Mouse (Mus musculus): ENCODE measurements at regions not wholly inside any gene's neighbourhood (a gene's known extent, or its start where the extent isn't known, plus 50 kb on each side); places are given as distances from the start of the nearest gene placed in this dataset.

DNA sequence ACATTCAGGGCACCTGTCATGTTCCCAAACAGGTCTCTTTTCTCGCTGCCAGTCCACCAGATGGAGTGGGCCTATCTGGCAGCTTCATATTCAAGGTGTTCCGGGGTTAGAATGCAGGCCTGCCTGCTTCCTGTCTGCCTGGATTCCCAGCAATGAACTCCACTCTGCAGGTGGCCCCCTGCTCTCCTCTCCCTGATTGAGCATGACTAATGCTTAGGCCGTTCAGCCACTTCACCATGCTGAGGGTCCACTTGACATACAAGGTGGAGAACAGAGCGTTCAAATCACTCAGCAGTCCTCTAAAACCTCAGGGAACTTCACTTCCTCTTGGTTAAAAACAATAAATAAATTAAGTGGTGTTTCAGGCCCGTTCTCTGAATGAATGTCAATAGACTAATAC lies 112.1 kb upstream of the Ralgapa2 start:
- DNase-seq (ENCODE audit: low read depth, low spot score) = no peak

DNA sequence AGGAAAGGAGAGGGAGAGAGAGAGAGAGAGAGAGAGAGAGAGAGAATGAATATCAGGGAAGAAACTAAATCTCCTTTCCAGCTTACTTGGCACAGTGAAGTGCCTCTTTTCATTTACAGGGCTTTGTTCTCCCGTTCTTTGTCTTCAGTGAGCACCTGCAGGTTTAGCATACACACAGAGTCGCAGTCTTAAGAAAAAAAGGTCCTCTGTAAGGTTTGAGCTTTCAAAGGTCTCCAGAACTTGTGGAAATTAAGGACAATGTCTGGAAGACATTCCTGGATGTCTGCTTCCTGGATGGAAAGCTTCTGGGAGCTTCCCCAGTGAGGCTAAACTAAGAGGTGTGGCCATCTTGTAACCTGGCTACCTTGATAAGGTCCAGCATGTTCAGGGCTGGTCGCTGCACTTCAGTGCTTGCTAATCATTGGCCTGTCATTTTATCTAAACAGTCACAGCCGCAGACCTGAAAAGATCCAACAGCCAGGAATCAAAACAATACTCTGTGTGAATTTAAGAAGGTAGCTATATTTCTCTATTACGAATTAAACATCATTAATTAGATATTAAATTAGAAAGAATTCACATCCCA lies 113.1 kb upstream of the Ralgapa2 start:
- no peak for DNase-seq (ENCODE audit: low read depth, low spot score)

DNA sequence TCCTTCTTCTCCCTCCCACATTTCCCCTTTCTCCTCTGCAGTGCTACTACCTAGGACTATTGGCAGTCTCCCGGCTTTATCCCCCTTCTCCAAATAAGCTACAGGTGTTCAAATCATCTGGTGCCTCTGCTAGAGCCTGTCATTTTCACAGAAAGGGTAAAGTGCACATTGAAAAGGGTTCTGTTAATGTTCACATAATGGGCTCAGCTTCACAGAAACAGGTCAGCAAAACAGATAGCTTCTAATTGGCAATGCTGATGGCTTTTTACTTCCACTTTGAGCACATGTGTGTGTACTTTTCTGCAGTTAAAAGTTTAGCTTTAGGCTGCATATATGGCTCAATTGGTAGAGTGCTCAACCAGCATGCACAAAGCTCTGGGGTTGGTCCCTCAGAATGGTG lies 114.4 kb upstream of the Ralgapa2 start:
- no peak for DNase-seq (ENCODE audit: low read depth, low spot score)

DNA sequence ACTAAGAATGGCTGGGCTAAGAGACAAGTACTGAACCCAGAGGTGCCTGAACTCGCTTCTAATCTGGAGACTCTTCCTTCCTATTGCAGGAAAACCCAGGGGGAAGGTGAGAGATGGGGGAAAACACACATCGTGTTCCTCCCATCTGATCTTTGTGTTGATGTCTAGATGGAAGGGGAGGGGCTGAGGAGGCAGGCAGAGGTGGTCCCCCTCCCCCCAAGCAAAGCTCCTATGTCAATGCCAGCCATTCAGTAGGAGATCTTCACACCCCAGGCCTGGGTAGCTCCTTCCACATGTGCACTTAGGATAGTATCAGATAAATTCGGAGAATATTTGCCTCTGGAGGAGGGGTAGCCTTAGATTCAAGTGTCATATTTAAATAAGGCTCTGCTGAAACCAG lies 118.0 kb upstream of the Ralgapa2 start:
- DNase-seq (ENCODE audit: low read depth, low spot score) = no peak

DNA sequence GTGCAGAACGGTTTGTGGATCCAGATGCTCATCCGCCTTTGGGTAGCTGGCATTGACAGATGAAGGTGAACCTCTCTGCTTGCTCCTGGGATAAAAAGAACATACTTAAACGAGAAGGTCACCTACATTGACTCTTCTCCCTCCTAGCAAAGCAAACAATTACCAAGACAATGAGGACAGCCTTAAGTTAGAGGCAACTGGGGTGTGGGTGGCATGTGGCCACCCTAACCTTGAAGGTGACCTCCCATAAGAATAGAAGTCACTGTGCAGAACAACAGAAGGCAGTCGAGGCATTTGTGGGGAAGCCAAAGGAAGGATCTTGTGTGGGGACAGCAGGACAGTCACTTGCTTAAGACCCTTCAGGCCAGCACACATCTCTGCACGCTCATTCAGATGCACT lies 119.0 kb upstream of the Ralgapa2 start:
- no peak for DNase-seq (ENCODE audit: low read depth, low spot score)

DNA sequence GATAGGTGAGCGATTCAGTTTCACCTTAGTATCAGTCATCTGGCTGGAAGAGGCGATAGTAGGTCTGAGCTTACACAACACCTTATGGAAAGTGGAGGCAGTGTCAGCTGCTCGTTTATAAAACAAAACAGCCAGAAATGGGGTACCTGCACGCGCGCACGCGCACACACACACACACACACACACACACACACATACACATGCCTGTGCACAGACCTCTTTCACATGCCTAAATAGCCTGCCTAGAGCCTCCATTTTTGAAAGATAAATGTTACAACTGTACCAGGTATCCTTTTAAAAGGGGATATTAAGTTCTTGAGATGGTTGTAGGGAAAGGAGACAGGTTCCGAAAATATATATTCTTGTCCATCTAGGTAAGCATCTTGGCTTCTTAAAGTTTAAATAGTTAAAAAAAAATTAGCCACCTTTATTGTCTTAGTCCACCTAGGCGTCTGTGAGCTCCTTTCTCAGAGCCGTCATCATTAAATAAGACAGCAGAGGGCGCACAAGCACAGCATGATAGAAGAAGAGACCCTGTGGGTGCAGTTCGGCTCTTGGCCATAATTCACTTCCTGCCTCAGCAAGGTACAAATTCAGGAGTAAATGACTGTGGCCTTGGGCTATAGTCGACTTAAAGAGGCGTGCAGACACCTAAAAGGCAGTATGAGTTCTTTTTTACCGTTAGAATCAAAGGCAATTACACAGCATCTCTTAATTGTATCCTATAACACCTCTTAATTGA lies 121.4 kb upstream of the Ralgapa2 start:
- DNase-seq (ENCODE audit: low read depth, low spot score) = peak; percentile 72

DNA sequence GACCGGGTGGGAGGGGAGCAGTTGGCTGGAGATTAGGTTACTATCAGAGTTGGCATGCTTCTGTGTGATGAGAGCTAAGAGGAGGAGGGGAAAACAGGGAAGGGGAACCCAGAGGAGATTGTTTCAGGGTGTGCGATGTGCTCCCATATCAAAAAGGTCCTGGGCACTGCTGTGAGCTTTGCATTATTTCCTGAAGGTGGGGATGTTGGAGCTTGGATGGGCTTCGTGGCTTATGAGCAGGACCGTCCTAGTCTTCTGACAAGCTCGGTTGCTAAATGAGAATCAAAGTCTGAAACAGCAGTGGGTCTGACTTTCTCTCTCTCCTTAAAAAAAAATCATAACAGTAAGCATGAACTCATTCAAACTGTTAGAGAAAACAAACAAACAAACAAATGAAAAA lies 125.4 kb upstream of the Ralgapa2 start:
- no peak for DNase-seq (ENCODE audit: low read depth, low spot score)

DNA sequence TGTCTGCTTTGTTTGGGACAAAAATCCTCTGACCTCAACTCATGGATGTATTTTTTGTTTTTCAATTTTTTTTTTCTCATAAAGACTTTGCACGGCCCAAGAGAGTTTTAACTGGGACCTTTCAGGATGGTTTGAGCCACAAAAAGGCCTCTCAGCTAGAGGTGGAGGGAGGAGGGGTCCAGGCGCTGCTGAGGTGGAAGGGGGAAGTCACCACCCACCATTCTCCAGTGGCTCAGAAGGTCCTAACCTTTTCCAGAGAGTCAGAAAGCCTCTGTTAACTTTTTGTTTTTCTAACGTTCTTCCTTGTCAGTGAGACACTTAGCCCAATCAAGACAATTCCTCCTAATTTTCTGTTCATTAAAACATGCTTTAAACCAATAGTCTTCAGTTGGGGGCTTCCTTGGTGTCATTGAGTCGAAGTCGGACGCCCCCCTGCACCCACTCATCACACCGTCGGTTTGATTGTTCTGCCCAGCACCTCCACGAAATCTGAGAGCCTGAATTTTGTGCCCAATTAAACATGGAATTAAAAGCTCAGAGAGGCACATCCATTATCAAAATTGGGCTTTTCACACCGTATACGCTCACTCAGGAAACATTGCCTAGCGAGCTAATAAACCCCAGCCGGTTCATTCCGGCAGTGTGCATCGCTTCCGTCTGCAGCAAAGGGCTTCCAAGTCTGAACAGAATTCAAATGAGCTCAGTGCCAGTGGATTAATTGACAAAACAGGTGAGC lies 134.3 kb upstream of the Ralgapa2 start:
- DNase-seq (ENCODE audit: low read depth, low spot score) = no peak

DNA sequence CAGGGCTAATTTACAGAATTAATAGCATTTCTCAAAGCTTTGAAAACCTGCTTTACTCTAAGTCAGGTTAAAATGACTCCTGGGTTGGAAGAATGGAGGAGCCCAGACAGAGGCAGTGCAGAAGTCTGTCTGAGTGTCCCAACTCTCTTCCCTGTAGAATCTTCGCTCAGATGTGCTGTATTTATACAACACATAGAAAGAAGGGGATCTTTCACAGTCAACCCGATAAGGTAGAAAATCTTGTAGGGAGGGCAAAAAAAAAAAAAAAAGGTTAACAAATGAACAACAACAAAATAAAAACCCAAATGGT lies 134.8 kb upstream of the Ralgapa2 start:
- no peak for DNase-seq (ENCODE audit: low read depth, low spot score)

DNA sequence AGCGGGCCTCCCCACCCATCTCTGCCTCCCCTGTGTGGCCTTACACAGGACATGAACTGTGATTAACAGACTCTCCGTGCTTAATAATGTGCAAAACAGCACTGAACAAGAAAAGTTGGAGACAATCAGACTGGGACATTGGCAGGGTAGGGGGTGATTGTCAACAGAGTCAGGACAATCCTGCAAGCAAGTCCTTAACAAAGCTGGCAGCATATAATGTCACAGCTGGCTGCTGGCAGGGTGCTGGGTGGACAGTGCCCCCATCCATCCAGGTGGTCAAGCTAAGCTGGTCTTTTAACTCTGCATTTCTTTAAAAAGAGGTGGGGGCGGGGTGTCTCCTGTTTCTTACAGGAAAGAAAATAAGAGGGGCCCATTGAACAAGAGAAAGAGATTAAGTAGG lies 149.2 kb upstream of the Ralgapa2 start:
- no peak for DNase-seq (ENCODE audit: low read depth, low spot score)

DNA sequence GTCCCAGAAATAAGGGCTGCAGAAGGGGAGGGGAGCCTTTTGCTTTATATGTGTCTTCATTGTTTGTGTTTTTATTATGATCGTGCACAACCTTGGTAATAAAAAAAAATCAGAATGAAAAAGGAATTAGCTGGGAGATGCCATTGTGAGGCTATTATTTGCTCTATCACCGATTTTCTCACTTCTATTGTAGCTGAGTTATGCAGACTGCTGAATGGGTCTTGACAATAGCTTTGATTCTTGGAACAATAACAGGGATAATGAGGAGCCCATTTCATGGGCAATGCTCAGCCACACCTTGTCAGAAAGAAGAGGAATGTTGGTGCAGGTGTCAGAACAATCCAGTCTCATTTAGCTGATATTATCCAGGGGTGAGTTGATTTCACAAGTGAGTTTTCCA lies 160.6 kb upstream of the Ralgapa2 start:
- DNase-seq (ENCODE audit: low read depth, low spot score) = no peak

DNA sequence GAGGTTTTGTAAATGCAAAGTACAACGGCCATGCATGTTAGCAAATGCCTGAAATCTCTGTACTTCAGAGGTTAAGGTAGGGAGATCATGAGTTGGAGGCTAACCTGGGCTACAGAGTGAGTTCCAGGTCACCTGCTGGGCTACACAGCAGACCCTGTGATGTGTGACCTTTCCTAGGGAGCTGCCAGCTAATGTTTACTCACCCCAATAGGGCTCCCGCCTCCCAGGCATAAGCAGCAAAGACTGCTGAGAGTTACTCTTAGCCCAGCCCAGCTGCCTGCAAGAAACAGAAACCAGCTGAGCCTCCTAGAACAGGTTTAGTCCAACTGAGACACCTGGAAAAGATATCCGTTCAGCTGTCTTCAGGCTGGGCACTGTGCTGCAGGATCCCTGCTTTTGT lies 169.8 kb upstream of the Ralgapa2 start:
- no peak for DNase-seq (ENCODE audit: low read depth, low spot score)

DNA sequence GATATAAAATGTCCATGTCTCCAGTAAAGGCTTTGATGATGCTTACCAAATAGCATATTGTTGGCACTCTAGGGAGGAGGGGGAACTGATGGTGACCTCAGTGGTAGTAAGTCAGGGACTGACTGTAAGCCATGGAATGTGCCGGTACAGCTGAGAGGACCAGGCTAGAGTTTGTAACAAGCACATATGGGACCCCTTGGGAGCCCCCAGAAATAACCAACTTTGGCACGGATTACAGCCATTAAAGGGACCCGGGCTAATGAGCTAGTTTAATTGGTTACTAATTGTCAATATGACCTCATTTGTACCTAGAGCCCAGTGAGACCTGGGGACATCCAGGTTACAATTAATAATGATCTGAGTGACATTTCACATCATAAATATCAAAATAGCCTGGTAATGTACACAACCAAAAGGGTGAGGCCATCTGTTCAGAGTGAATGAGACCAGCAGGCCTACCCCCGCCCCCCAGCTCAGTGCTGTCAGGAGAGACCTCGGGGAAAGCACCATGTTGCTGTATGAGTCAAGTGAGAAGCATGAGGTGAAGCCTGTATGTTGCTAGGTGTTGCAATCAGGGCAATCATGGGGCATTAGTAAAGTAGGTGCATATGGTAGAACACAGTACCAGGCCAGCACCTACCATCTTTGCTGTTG lies 169.7 kb upstream of the Kiz start:
- no peak for DNase-seq (ENCODE audit: low read depth, low spot score)

DNA sequence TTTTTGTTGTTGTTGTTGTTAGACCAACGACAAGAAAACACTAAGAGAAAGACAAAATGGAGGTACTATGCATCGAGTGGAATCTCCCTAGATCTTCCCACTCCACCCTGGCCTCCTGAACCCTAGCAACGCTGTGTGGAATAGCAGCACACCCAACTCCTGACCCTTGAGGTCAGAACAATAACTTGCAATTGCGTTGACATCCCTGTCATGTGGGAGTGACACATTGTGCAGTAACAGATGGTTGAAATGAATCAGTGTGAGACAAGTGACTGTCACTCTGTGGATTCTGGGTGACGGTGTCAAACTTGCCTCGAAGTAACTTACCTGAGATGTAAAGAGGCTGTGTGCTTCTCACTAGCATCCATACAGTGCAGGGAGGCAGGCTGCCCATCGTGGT lies 167.1 kb upstream of the Kiz start:
- no peak for DNase-seq (ENCODE audit: low read depth, low spot score)

DNA sequence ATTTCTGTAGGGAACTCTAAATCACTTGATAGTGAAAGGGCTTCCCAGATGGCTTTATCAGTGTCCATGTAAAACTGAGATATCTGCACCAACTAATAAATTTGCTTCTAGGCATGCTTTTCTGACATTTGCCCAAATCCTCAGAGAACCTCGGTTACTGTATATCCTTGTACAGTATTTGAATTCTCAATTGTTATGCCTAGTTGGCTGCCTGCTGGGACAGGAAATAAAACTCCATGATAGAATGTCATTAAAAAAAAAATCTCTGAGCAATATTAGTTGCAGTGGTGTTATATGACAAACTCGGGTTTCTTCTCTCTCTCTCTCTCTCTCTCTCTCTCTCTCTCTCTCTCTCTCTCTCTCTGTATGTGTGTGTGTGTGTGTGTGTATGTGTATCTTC lies 162.2 kb upstream of the Kiz start:
- DNase-seq (ENCODE audit: low read depth, low spot score) = no peak

DNA sequence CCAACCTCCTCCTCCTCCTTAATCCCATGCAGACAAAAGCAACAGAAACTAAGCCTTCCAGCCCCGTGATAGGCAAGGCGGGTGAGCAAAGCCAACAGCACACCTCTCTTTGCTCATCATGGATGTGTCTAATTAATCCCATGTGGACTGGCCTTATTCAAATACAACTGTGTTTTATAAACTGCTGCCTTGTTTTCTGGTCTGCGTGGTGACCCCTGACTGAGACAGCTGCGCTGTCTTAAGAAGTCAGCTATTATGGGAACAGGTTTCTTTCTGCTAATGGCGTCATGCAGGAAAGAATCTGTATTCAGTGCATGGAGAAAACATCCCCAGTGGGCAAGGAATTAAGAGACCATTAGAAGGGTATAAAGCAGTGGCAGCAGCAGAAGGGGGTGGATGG lies 161.6 kb upstream of the Kiz start:
- DNase-seq (ENCODE audit: low read depth, low spot score) = no peak

DNA sequence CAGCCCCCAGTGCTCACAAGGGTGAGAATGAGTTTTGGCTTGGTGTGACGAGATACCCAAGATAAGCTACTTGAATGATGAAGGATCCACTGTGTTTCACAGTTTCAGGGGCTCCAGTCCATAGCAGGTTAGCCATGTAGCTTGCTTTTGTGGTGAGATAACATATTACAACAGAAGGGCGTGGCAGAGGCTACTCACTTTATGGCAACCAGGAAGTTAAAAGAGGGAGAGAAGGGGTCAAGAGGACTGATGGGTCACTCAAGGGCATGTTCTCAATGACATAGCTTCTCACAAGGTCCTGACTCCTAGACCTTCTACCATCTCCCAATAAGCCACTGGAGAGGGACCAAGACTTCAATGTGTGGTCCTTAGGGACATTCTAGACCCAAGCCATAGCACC lies 159.4 kb upstream of the Kiz start:
- DNase-seq (ENCODE audit: low read depth, low spot score) = no peak

DNA sequence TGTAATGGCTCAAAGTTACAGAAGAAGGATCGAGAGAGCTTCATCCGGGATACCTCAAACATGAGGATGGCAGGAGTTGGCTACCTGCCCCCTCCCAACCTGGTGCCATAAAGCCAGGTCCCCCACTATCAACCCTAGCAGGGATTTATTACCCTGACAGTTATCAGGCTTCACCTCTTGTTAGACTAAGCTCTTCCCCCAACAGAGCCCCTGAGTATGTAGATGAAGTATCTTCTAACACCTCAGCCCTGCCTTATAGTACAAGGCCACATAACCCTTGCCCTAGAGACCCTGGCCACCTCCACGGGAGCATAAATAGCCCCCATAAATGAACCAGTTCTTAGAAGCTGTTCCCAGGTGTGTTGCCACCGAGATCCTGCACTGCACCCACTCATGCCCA lies 158.9 kb upstream of the Kiz start:
- DNase-seq (ENCODE audit: low read depth, low spot score) = no peak

DNA sequence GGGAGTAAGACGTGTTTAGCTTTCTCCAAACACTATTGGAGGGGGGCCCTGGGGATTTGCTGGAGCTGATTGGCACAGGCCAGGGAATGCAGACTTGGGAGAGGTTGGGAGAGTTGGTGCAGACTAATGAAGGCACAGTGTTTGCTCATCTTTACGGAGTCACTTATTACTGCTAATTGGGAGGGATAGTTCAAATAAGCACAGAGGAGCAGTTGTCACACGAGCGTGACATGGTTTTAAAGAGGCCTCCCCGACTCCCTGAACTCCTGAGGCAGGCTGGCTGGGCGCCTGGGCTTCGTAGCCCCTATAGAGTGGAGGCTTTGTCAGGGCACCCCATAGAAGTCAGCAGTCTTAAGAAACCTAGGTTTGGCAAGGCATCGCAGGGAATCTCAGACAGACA lies 145.0 kb upstream of the Kiz start:
- DNase-seq (ENCODE audit: low read depth, low spot score) = no peak

DNA sequence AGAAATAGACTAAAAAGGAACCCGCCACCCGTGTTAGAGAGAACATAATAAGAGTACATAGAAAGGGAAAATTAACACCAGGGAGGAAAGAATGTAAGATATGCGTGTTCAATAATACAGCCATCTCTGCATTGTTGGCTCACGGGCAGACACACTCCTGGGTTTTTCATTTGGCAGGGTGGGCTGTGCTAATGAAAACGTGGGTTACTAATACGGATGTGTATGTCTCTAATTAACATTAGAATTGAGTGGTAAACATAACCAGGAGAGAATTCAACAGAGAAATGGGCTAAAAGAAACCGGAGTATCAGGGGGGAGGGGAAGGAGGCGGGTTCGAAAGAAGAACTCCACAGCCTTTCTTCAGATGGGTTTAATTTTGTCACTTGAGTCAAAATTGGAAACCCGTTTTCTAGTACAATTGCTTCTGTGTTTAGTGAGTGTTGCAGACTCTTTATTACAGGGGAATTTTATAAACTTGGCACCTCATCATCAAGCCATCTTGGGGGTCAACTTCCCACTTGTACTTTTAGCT lies 134.4 kb upstream of the Kiz start:
- DNase-seq (ENCODE audit: low read depth, low spot score) = no peak

DNA sequence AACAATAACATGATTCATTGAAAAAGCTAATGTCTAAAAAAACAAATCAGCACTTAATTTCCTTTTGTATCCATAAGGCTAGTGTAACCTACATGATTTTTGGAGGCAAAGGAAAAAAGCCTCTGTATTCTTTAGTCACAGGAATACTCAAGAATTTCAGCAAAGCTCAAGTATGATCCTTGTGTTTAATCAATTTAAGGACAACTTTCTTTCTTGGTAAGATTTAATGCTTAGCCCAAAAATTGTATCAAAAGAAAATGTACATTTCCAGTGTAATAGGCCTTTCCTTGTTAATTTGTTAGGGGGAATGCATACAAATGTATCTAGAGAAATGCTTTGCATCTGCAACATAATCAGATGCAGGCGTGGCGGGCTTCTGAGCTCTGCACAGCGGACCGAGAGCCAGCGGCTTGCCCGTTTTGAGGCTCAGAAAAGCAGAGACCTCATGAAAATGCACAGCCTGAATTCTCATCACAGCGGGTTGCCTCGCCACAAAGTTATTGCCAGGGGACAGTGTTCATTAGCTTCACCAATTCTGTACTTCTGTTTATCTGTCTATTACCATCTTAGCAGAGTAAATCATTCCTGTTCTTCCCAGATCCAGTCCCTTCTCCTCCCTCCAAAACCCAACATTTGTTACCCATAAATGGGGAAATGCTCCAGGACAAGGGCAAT lies 133.2 kb upstream of the Kiz start:
- DNase-seq (ENCODE audit: low read depth, low spot score) = no peak

DNA sequence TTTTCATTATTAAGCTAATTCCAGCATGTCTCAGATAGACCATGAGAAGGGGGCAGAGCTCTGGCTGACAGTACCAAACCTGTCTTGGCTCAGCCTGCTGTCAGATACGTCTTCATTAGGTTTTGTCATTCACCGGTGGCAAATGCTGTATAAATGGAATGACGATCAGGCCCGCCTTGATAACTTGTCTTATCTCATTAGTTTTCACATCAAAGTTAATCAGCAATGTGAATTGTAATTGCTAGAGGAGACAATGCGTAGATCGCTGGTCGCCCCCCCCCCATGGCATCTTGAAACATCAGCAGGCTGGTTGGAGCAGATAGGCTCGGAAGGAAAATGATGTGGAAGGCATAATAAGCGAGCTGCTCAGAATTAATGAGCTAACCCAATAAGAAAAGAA lies 132.5 kb upstream of the Kiz start:
- DNase-seq (ENCODE audit: low read depth, low spot score) = no peak

Data from retina, postnatal 7 days (tissue).